Mouse (Mus musculus) intestine, embryonic 15.5 days (tissue): ENCODE data around the gene Eps8l1. TPM values are rescaled to one million over a fixed set of nuclear protein-coding genes. Genes with fewer than 3 reads are reported as not detected.
A peak's percentile ranks its signal among the peaks of the same experiment; 100 is the strongest.

Experiments used
- ATAC-seq: fragments of 200-750 bp; cut with Nextera tagmentation; 2 replicates; pipeline ENCODE4 v1.8.0; 2017; ENCODE audit warnings: moderate TSS enrichment, moderate library complexity
- H3K27ac ChIP-seq: fragments of 300-500 bp; sonication (generic); 2 replicates; pipeline ENCODE4 v1.5.1; 2015; ENCODE audit warnings: mild to moderate bottlenecking, inconsistent platforms
- H3K27me3 ChIP-seq: fragments of 300-500 bp; sonication (generic); replicated peaks from 2 replicates; pipeline ENCODE4 v1.6.1; 2015; ENCODE audit warnings: inconsistent platforms
- H3K36me3 ChIP-seq: fragments of 300-500 bp; sonication (generic); 2 replicates; pipeline ENCODE4 v1.6.1; 2015; ENCODE audit warnings: inconsistent platforms
- H3K4me1 ChIP-seq: fragments of 300-500 bp; sonication (generic); replicated peaks from 2 replicates; pipeline ENCODE4 v1.6.1; 2015; ENCODE audit warnings: inconsistent platforms
- H3K4me2 ChIP-seq: fragments of 300-500 bp; sonication (generic); replicated peaks from 2 replicates; pipeline ENCODE4 v1.6.1; 2015; ENCODE audit warnings: mild to moderate bottlenecking, inconsistent platforms
- H3K4me3 ChIP-seq: fragments of 300-500 bp; sonication (generic); replicated peaks from 2 replicates; pipeline ENCODE4 v1.5.1; 2015; ENCODE audit warnings: inconsistent platforms
- H3K9ac ChIP-seq: fragments of 300-500 bp; sonication (generic); 2 replicates; pipeline ENCODE4 v1.6.1; 2015; ENCODE audit warnings: inconsistent platforms
- H3K9me3 ChIP-seq: fragments of 300-500 bp; sonication (generic); 2 replicates; pipeline ENCODE4 v1.6.1; 2016; ENCODE audit warnings: inconsistent platforms
- WGBS: fragments of 180-500 bp; shearing (Covaris S2); methylation state at CpG from one replicate; pipeline ENCODE4 v1.1.7; 2015; 5-methylcytosine and 5-hydroxymethylcytosine counted together
- polyA plus RNA-seq: library from polyadenylated mRNA; unstranded; fragments of >200 nt; fragmentation: Nextera tagmentation; extraction: Ambion mirVana; gene quantifications from 2 replicates; pipeline ENCODE4 v1.2.1, GENCODE M21; 2015

Eps8l1 gene
- polyA plus RNA-seq, 1 experiment from 2014 or later = 3.4 TPM

DNA sequence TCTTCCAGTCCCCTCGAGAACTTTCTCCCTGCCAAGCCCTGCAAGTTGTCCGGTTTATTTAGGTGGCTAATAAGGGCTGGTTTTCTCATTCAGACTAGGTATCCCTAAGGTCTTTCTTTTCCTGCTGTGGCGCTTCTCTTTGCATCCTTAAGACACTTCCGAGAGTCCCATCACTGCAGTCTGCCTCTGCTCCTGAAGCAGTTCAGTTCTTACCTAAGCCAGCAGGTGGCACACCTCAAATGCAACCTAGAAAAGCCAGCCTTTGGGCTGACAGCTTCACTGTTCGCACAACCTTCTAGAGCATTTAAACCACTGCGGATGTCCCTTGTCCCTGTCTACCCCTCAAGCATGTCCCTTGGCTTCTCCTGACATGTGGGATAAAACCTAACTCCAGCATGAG, 19.2 kb downstream of the Eps8l1 start:
- H3K36me3 ChIP-seq = peaks cover 24% of the 10 kb centered on the region
- 27% methylated on average over 6 of the region's 6 CpGs for WGBS

DNA sequence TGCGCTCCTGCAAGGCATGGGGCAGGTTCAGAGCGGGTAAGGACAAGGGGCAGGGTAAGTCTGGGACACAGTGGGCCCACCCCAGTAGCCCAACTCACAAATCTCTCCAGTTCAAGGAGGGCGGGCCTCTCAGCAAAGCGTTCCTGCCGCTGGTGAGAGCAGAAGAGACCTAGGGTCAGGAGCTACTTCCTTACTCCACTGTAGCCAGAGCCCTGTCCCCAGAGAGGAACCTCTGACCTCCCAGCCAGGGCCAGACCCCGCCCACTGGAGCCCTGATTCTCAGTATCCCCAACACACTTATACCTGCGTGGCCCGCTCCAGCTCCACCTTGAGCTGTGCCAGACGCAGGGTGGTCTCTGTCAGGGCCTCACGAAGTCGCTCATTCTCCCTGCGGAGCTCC, 21.8 kb downstream of the Eps8l1 start:
- WGBS = 85% methylated on average over 12 of the region's 12 CpGs
- Histone ChIP-seq H3K27me3 (no peaks in the 10 kb centered on the region), H3K4me2 (no peak overlapping the region), H3K9me3 (no peaks in the 10 kb centered on the region), H3K4me1 (peaks cover 17% of the 10 kb centered on the region), H3K36me3 (peaks cover 33% of the 10 kb centered on the region), H3K9ac (no peak overlapping the region), H3K27ac (no peak overlapping the region), H3K4me3 (no peak overlapping the region)
- no peak for ATAC-seq

More for the DNA sequence above, 19.2 kb downstream of the Eps8l1 start:
- H3K4me2 ChIP-seq = peak overlapping the region; percentile 87
- no peak for ATAC-seq
- no peak overlapping the region for H3K9ac ChIP-seq
- H3K4me3 ChIP-seq = no peak overlapping the region
- peak overlapping the region; percentile 86; the same call in 1 of the 2 replicates for H3K27ac ChIP-seq
- H3K27me3 ChIP-seq = 0 out of 2 replicates have a peak, but pooled peaks cover 3% of the 10 kb centered on the region
- H3K4me1 ChIP-seq = peaks cover 18% of the 10 kb centered on the region
- H3K9me3 ChIP-seq = no peaks in the 10 kb centered on the region

DNA sequence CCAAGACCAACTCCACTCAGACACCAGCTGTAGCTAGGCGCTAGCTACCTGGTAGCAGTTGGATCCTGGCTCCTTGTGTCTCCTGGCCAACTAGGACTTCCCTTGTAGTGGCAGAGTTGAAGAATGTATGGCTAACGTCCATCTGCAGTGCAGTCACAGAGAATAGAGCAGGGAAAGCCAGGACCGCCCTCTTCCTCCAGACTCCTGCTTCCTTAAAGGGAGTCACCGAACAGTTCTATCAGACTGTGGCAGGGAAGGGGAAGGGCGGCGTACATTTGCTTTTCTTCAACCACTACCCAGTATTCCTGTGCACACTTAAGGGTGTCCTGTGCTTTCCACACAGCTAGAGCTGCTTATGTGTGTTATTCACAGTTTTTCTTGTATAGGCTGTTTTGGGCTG, 30.8 kb downstream of the Eps8l1 start:
- no peak; the same call in 1 of the 2 replicates for ATAC-seq
- Histone ChIP-seq H3K4me1 (peaks cover 9% of the 10 kb centered on the region), H3K4me2 (no peak overlapping the region), H3K9me3 (no peaks in the 10 kb centered on the region), H3K27me3 (no peaks in the 10 kb centered on the region), H3K9ac (no peak overlapping the region), H3K4me3 (no peak overlapping the region), H3K27ac (no peak overlapping the region), H3K36me3 (peaks cover 23% of the 10 kb centered on the region)
- WGBS = 73% methylated on average over 6 of the region's 6 CpGs

DNA sequence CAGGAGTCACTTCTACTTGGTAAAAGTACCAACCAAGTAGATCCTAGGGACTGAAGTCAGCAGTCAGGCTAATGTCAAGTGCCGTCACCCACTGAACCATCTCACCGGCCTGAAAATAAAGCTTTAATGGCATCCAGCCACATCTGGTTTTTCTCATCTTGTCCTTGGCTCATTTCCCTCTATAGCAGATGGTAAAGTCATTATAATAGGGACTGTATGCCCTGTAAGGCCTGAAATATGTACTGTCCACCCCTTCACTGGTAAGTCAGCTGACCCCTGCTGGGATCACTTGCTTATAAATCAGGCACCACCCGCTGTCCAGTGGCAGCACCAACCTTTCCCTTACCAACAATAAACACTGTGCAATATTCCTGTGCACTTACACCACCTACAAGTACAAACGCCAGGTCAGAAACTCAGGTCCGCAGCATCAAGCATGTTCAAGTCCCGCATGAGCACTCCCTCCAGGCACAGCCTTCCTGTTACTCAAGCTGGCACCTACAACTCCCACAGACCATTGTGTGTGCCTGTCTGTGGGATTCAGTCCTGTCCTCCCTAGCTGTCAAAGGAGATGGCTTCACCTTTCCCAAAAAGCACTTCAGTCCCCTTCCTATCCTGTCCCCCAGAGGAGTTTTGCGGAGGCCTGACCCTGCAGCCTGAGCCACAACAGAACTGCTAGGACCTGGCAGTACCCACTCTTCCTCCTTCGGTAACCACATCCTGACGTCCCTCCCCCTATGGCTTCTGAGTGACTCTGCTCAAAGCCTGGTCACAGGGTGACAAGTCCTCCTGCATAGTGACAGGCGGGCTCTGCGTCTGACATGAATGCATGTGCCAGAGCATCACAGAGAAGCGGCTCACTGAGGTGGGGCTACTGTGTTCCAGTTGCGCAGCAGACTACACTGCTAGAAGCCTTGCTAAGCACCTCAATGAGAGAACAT, 32.1 kb downstream of the Eps8l1 start:
- no peaks in the 10 kb centered on the region for H3K9me3 ChIP-seq
- no peak for ATAC-seq
- no peak overlapping the region for H3K4me3 ChIP-seq
- H3K4me2 ChIP-seq = no peak overlapping the region
- peak overlapping the region; percentile 27; the same call in 1 of the 2 replicates for H3K27ac ChIP-seq
- WGBS = 76% methylated on average over 13 of the region's 13 CpGs
- H3K36me3 ChIP-seq = peaks cover 28% of the 10 kb centered on the region
- H3K27me3 ChIP-seq = no peaks in the 10 kb centered on the region
- no peak overlapping the region; the same call in 1 of the 2 replicates for H3K9ac ChIP-seq
- H3K4me1 ChIP-seq = peaks cover 14% of the 10 kb centered on the region

DNA sequence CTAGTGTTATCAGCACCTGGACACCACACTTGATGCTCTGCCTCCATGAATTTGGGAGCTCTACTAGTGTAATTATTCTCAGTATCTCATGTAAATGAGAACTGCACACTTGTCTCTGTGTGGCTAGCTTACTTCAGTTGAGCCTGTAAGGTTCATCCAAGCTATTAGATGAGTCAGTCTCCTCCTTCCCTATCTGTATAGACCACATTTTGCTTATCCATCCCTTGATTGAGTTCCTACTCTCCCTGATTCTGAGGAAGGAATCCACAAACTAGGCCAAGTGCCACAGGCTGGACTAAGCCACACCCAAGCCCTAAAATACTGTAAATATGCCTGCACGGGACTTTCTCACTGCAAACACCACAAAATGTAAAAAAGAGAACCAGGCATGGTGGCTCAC, 33.5 kb downstream of the Eps8l1 start:
- WGBS = 53% methylated on average over 1 of the region's 1 CpGs
- Histone ChIP-seq H3K4me2 (no peak overlapping the region), H3K9ac (no peak overlapping the region), H3K4me1 (peaks cover 24% of the 10 kb centered on the region), H3K4me3 (no peak overlapping the region), H3K27me3 (no peaks in the 10 kb centered on the region), H3K36me3 (peaks cover 28% of the 10 kb centered on the region), H3K27ac (no peak overlapping the region), H3K9me3 (no peaks in the 10 kb centered on the region)
- ATAC-seq = no peak

DNA sequence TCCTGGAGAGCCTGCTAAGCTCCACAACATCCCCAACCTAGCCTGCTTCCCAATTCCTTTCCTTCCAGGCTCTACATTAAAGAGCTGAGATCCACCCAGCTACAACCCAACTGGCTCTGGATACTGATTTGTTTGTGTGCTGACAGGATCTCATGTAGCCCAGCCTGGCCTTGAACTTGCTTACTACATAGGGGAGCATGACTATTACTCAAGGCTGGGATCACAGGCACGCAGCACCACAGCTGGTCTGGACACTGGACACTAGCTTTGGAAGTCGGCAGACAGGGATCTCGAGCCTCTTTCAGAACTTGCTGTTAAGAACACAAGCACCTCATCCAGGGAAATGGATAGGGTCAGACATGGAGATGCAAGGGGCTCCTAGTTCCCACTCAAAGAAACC, 36.0 kb downstream of the Eps8l1 start:
- H3K4me3 ChIP-seq = no peak overlapping the region
- H3K36me3 ChIP-seq = peaks cover 20% of the 10 kb centered on the region
- no peak for ATAC-seq
- no peak overlapping the region for H3K4me2 ChIP-seq
- H3K27me3 ChIP-seq = no peaks in the 10 kb centered on the region
- H3K27ac ChIP-seq = no peak overlapping the region
- H3K4me1 ChIP-seq = peaks cover 38% of the 10 kb centered on the region
- no peak overlapping the region for H3K9ac ChIP-seq
- no peaks in the 10 kb centered on the region for H3K9me3 ChIP-seq
- WGBS = 90% methylated on average over 3 of the region's 3 CpGs

DNA sequence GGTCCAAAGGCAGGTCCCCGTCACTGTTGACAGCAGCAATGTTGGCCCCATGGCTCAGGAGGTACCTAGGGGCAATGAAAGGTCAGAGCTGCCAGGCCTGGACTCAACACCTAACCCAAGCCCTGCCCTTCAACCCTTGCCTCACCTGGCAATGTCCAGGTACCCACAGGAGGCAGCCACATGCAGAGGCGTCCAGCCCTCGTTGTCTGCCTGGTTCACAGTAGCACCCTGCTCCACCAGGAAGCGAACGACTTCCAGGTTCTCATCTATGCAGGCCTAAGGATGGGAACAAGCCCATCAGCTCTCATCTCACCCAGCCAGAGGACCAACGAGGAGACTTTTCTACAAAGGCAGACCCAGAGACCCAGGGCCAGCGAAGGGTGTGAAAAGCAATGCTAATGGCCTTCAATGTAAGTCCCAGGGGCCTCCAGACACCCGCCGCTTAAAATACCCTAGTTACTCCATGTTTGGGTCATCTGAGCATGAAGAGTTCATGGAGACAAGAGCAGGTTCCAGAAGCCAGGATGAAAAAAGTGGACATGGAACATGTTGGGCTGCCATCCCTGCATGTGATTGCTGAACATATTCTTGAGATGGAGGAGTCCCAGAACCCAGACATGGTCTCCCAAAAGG, 36.9 kb downstream of the Eps8l1 start:
- H3K4me3 ChIP-seq = no peak overlapping the region
- H3K4me2 ChIP-seq = peak overlapping the region; percentile 79
- WGBS = 89% methylated on average over 9 of the region's 9 CpGs
- H3K27me3 ChIP-seq = no peaks in the 10 kb centered on the region
- no peak overlapping the region for H3K27ac ChIP-seq
- H3K9me3 ChIP-seq = no peaks in the 10 kb centered on the region
- ATAC-seq = no peak
- H3K36me3 ChIP-seq = peaks cover 20% of the 10 kb centered on the region
- H3K4me1 ChIP-seq = peaks cover 38% of the 10 kb centered on the region
- H3K9ac ChIP-seq = no peak overlapping the region

DNA sequence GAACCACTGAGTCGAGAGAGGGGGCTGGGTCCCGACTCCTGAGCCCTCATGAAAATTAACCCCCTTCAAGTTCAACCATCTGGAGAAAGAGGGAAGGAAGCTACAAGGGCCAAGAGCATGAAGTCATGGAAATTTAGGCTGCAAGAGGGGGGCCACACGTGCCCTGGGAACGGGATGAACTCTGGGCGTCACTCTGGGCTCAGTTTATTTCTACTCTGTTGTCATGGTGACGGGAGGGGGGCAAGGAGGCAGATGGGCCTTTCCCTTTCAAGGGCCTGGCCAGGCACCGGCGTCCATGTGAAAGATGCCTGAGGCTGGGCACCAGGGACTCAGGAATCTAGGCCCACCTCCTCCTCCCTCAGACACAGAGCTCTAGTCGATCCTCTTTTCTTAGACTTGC, 37.8 kb downstream of the Eps8l1 start:
- ATAC-seq = 0 out of 2 replicates have a peak, but pooled peaks have one; percentile 2
- Histone ChIP-seq H3K36me3 (peaks cover 20% of the 10 kb centered on the region), H3K4me3 (peak overlapping the region; percentile 6; the same call in 1 of the 2 replicates), H3K9me3 (no peaks in the 10 kb centered on the region), H3K9ac (peak overlapping the region; percentile 23; the same call in 1 of the 2 replicates), H3K27me3 (no peaks in the 10 kb centered on the region), H3K27ac (peak overlapping the region; percentile 54; the same call in 1 of the 2 replicates), H3K4me2 (peak overlapping the region; percentile 79), H3K4me1 (peaks cover 33% of the 10 kb centered on the region)
- 24% methylated on average over 9 of the region's 9 CpGs for WGBS

DNA sequence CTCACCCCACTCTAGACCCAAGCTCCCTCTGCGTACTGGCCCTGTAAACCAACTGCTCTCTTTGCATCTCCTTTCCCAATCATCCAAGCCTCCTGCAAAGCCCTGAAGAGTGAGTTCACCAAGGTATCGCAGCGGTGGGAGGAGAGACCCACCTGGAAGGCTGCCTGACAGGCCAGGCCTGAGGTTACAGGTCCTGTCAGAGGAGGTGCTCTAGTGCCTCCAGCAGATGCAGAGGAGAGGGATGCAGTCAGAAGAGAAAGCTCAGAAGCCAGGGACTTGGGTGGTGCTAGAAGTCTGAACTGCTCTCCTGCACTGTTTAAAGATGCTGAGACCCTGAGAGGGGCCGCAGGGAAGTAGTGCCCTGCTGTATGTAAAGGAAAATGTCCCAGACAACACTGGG, 38.6 kb downstream of the Eps8l1 start:
- Histone ChIP-seq H3K9ac (no peak overlapping the region), H3K4me2 (peak overlapping the region; percentile 79), H3K36me3 (peaks cover 20% of the 10 kb centered on the region), H3K9me3 (no peaks in the 10 kb centered on the region), H3K4me1 (peaks cover 33% of the 10 kb centered on the region), H3K27ac (peak overlapping the region; percentile 54; the same call in 1 of the 2 replicates), H3K4me3 (peak overlapping the region; percentile 1; the same call in 1 of the 2 replicates), H3K27me3 (no peaks in the 10 kb centered on the region)
- WGBS = 80% methylated on average over 4 of the region's 4 CpGs
- ATAC-seq = no peak

DNA sequence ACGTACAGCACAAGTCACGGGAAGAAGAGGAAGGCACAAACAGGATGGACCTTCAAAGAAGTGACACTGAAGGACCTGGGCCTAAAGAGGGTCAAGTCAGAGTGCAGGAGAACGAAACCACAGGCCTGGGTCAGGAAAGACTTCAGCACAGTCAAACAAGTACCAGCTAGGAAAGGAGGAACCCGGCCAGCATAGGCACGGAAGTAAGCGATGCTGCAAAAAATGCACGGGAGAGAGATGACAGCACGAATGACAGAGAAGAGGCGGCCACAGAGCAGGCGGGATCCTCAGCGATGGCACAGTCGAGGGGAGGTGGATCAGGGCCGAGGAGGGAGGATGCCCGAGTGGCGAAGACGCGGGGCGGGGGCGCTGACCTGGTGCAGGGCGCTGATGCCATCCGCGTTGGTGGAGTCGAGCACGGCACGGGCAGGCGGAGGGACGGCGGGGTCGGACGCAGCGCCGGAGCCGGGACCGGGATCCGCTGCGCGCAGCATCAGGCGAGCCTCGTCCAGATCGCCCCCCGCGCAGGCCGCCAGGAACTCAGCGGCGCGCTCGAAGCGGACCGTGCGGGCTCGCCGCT, 40.5 kb downstream of the Eps8l1 start:
- Histone ChIP-seq H3K9me3 (no peaks in the 10 kb centered on the region), H3K27ac (peak overlapping the region; percentile 85), H3K27me3 (no peaks in the 10 kb centered on the region), H3K36me3 (peaks cover 7% of the 10 kb centered on the region; the same call in 1 of the 2 replicates), H3K4me2 (peak overlapping the region; percentile 79), H3K4me3 (peak overlapping the region; percentile 86), H3K9ac (peak overlapping the region; percentile 94), H3K4me1 (peaks cover 33% of the 10 kb centered on the region)
- peak; percentile 46 for ATAC-seq
- WGBS = under 1% methylated on average over 51 of the region's 52 CpGs

DNA sequence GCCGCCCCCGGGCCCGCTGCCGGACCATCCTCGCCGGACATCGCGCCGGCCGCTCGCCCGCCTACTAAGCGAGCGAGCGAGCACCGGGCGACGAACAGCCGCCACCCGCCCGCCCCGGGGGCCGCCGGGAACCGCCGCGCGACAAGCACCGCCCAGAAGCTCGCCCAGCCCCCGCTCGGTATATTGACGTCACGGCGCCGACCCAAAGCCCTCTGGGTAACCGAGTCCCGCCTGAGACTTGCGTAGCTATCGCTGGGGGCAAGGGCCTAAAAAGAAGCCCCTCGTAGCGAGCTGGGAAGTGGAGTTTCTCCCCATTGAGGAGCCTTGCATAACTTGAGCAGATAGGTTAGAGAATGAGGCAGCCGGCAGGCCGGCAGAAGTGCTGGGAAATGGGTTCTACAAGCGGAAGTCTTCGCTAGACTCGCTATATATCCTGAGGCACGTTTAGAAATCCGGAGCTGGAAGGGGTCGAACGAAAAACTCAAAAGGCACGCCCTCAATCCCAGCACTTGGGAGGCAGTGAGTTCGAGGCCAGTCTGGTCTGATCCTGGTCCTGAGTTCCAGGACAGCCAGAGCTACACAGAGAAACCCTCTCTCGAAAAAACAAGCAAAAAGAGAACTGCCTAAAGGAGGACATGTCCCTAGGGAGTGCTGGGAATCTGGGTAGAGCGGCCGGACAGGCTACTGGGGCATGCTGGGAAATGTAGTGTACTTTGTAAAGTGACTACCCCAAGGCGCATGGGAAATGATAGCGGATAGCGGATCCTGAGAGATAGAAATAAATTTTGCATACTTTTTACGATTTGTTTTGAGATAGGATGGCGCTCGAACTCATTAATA, 41.3 kb downstream of the Eps8l1 start, which contains the start of gene Ppp1r12c:
TSS of gene Ppp1r12c (minus strand) at position 123 of the 840 bp plus-strand sequence.
- under 1% methylated on average over 55 of the region's 62 CpGs for WGBS
- Histone ChIP-seq H3K27me3 (no peaks in the 10 kb centered on the region), H3K4me1 (peaks cover 33% of the 10 kb centered on the region), H3K27ac (peak within 1 kb of the TSS; percentile 85), H3K36me3 (peaks cover 3% of the 10 kb centered on the region; the same call in 1 of the 2 replicates), H3K9ac (peak within 1 kb of the TSS; percentile 94), H3K4me3 (peak within 1 kb of the TSS; percentile 86), H3K9me3 (no peaks in the 10 kb centered on the region), H3K4me2 (peak within 1 kb of the TSS; percentile 79)
- ATAC-seq = peak; percentile 96
